Mouse (Mus musculus): ENCODE data around the gene Nkap. TPM values are rescaled to one million over a fixed set of nuclear protein-coding genes. Genes with fewer than 3 reads are reported as not detected.
"Not testable (repeated sequence)": the region's sequence is repeated elsewhere in the genome, so short reads cannot be mapped to it uniquely, and the experiment has no call there.

The Nkap gene
- polyA plus RNA-seq, 1 experiment from 2014 or later: 20.2 TPM

GRCm38 (mm10) chrX:37184401-37184800, 57.8 kb downstream of the Nkap start:
- WGBS: 77% methylated on average over 8 of the region's 8 CpGs
- not testable (repeated sequence) for H3K4me1 ChIP-seq

GRCm38 (mm10) chrX:37190755-37191104, 64.1 kb downstream of the Nkap start:
- Histone ChIP-seq H3K4me1 (no peaks in the 10 kb centered on the region), H3K9me3 (replicated peaks) (no peaks in the 10 kb centered on the region), H3K27me3 (ENCODE audit: low read depth, poor library complexity, severe bottlenecking) (no peaks in the 10 kb centered on the region), H3K27ac (peak overlapping the region; percentile 81), H3K4me3 (peak overlapping the region; percentile 63), H3K36me3 (0 out of 2 replicates have a peak, but pooled peaks cover 5% of the 10 kb centered on the region)
- DNase-seq (ENCODE audit: low spot score): no peak
- 17% methylated on average over 18 of the region's 20 CpGs for WGBS

More at GRCm38 (mm10) chrX:37184401-37184800, 57.8 kb downstream of the Nkap start:
- DNase-seq (ENCODE audit: low spot score); H3K27me3 ChIP-seq (ENCODE audit: low read depth, poor library complexity, severe bottlenecking); H3K9me3 ChIP-seq (replicated peaks); H3K4me3 ChIP-seq; H3K27ac ChIP-seq; H3K36me3 ChIP-seq: not testable (repeated sequence)

- Histone ChIP-seq H3K4me1 (no peaks in the 10 kb centered on the region), H3K4me3 (peak within 1 kb of the TSS; percentile 63), H3K9me3 (replicated peaks) (no peaks in the 10 kb centered on the region), H3K36me3 (0 out of 2 replicates have a peak, but pooled peaks cover 5% of the 10 kb centered on the region), H3K27ac (peak within 1 kb of the TSS; percentile 81), H3K27me3 (ENCODE audit: low read depth, poor library complexity, severe bottlenecking) (no peaks in the 10 kb centered on the region)
- 11% methylated on average over 63 of the region's 63 CpGs for WGBS
- peak; percentile 80 for DNase-seq (ENCODE audit: low spot score)
Observed at GRCm38 (mm10) chrX:37191105-37191743, 64.6 kb downstream of the Nkap start, which contains the start of the genes Ndufa1 and Rnf113a1. Ndufa1 (minus strand) TSS chrX:37191163. Rnf113a1 (plus strand) TSS chrX:37191245.

- peak overlapping the region; percentile 63 for H3K4me3 ChIP-seq
- no peaks in the 10 kb centered on the region for H3K4me1 ChIP-seq
- H3K36me3 ChIP-seq: 0 out of 2 replicates have a peak, but pooled peaks cover 5% of the 10 kb centered on the region
- no peak for DNase-seq (ENCODE audit: low spot score)
- 25% methylated on average over 28 of the region's 28 CpGs for WGBS
- H3K27me3 ChIP-seq (ENCODE audit: low read depth, poor library complexity, severe bottlenecking): no peaks in the 10 kb centered on the region
- peak overlapping the region; percentile 81 for H3K27ac ChIP-seq
- H3K9me3 ChIP-seq (replicated peaks): no peaks in the 10 kb centered on the region
Observed at GRCm38 (mm10) chrX:37191744-37192379, 65.3 kb downstream of the Nkap start.

- Histone ChIP-seq H3K4me1 (no peaks in the 10 kb centered on the region), H3K36me3 (no peaks in the 10 kb centered on the region), H3K9me3 (replicated peaks) (no peaks in the 10 kb centered on the region), H3K27ac (no peak overlapping the region), H3K27me3 (ENCODE audit: low read depth, poor library complexity, severe bottlenecking) (no peaks in the 10 kb centered on the region), H3K4me3 (no peak overlapping the region)
- WGBS: 60% methylated on average over 8 of the region's 8 CpGs
- DNase-seq (ENCODE audit: low spot score): no peak
Observed at GRCm38 (mm10) chrX:37198676-37199075, 72.1 kb downstream of the Nkap start.

Other genes with a start within 250 kb of the Nkap start
- 2.3 and 2.7 TPM in 2 replicates for gene Nkrf, start 223.9 kb upstream of the Nkap start, polyA plus RNA-seq (2016; fragmentation: Nextera tagmentation; extraction: Ambion mirVana)
- 38.8 and 59.0 TPM in 2 replicates for gene Sept6, start 135.0 kb upstream of the Nkap start, polyA plus RNA-seq (2016; fragmentation: Nextera tagmentation; extraction: Ambion mirVana)
- 0.09 and 0.15 TPM in 2 replicates for gene Sowahd, start 78.0 kb upstream of the Nkap start, polyA plus RNA-seq (2016; fragmentation: Nextera tagmentation; extraction: Ambion mirVana)
- gene Rpl39, start 41.4 kb upstream of the Nkap start, polyA plus RNA-seq (2016; fragmentation: Nextera tagmentation; extraction: Ambion mirVana): 429 and 521 TPM in 2 replicates
- gene Upf3b, start 16.5 kb upstream of the Nkap start, polyA plus RNA-seq (2016; fragmentation: Nextera tagmentation; extraction: Ambion mirVana): 14.0 and 18.4 TPM in 2 replicates
- gene Akap14, start 42.0 kb downstream of the Nkap start, polyA plus RNA-seq (2016; fragmentation: Nextera tagmentation; extraction: Ambion mirVana): not detected in 2 replicates
- 329 and 348 TPM in 2 replicates for gene Ndufa1, start 64.4 kb downstream of the Nkap start, polyA plus RNA-seq (2016; fragmentation: Nextera tagmentation; extraction: Ambion mirVana)
- gene Rnf113a1, start 64.5 kb downstream of the Nkap start, polyA plus RNA-seq (2016; fragmentation: Nextera tagmentation; extraction: Ambion mirVana): 9.4 and 11.4 TPM in 2 replicates
- not detected in 2 replicates for gene Gm9, start 84.2 kb downstream of the Nkap start, polyA plus RNA-seq (2016; fragmentation: Nextera tagmentation; extraction: Ambion mirVana)
- not detected in 2 replicates for gene Rhox1, start 95.5 kb downstream of the Nkap start, polyA plus RNA-seq (2016; fragmentation: Nextera tagmentation; extraction: Ambion mirVana)
- not detected in 2 replicates for gene Rhox2a, start 118.2 kb downstream of the Nkap start, polyA plus RNA-seq (2016; fragmentation: Nextera tagmentation; extraction: Ambion mirVana)
- not detected in 2 replicates for gene Rhox3a, start 123.1 kb downstream of the Nkap start, polyA plus RNA-seq (2016; fragmentation: Nextera tagmentation; extraction: Ambion mirVana)
- not detected in 2 replicates for gene Rhox4a, start 138.5 kb downstream of the Nkap start, polyA plus RNA-seq (2016; fragmentation: Nextera tagmentation; extraction: Ambion mirVana)